9 mouse cellular contexts compared by ENCODE assay signal in the genomic region with DNA sequence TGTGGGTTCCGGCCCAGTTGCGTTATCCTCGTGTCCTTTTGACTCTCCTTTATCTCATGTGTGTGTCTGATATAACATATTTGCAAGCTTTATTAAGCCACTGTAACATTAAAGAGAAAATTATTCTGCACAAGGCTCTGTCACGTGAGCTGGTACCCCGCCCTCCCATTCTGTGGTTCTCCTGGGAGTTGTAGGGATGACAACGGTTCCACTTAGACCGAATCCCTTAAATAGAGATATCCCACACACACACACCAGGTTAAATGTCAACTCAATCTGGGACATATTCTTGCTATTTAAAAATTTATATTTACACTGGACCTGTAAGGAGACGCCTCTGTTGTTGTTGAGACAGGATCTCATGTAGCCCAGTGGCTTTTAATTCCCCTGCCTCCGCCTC. TPM values are rescaled to one million over a fixed set of nuclear protein-coding genes. Genes with fewer than 3 reads are reported as not detected.
A peak's percentile ranks its signal among the peaks of the same experiment; 100 is the strongest.
DNase-seq lines count a peak whose midpoint lies in the region; ATAC-seq lines count a peak whose summit lies in the region.
"Had no signal": no experiment of that assay in that cellular context is flagged by ENCODE, and none has a peak within 500 bp of the region (broad histone marks: within the 10 kb centered on the region; RNA-seq: fewer than 3 reads in every experiment).

No protein-coding gene starts in this region.

- DNase-seq in heart, adult 11 months = peak; percentile 92
- DNase-seq in heart, adult 9 months (ENCODE audit: low spot score in 2 of 2) = no peak
- peak; percentile 28 for DNase-seq in right cerebral cortex, adult 18-20 months
- DNase-seq in right cerebral cortex, postnatal 4 days = no peak
- no peak for DNase-seq in hindbrain, embryonic 10.5 days (ENCODE audit: low spot score)
- no peak for DNase-seq in urinary bladder, postnatal 14 days (ENCODE audit: low spot score)

- no peaks in the 10 kb centered on the region for H3K27me3 ChIP-seq in hindbrain, embryonic 10.5 days (ENCODE audit: insufficient read depth, poor library complexity, severe bottlenecking)

- peaks cover under 1% of the 10 kb centered on the region; the same call in 1 of the 2 replicates for H3K36me3 ChIP-seq in hindbrain, embryonic 10.5 days
- no peaks in the 10 kb centered on the region for H3K36me3 ChIP-seq in macrophage (ENCODE audit: inconsistent target)

- ATAC-seq in granulocyte monocyte progenitor cell, adult 5-6 weeks (replicated peaks; ENCODE audit: poor library complexity, severe bottlenecking) = no peak

- peaks cover 21% of the 10 kb centered on the region for H3K4me1 ChIP-seq in hindbrain, embryonic 10.5 days (replicated peaks)

- no peak overlapping the region for H3K27ac ChIP-seq in hindbrain, embryonic 10.5 days
- H3K27ac ChIP-seq in macrophage = no peak overlapping the region

- no peaks in the 10 kb centered on the region for H3K9me3 ChIP-seq in hindbrain, embryonic 10.5 days

- 5% methylated on average over 9 of the region's 9 CpGs for WGBS in hindbrain, embryonic 10.5 days
- 12% methylated on average over 9 of the region's 9 CpGs for WGBS in macrophage (ENCODE audit: missing documents)

- peak overlapping the region; percentile 66 for H3K4me3 ChIP-seq in hindbrain, embryonic 10.5 days
- peak overlapping the region; percentile 74 for H3K4me3 ChIP-seq in macrophage (ENCODE audit: inconsistent target)

- no peaks in the 10 kb centered on the region for H3K79me2 ChIP-seq in macrophage (ENCODE audit: inconsistent target)

RNA-seq across cellular contexts. Expression of a gene that starts 14.6 kb away (rescaled TPM):
- 25.3 and 27.5 TPM in 2 replicates for polyA plus RNA-seq in hindbrain, embryonic 10.5 days (2016; fragmentation: Nextera tagmentation; extraction: Ambion mirVana)
- total RNA-seq in macrophage (2018; cell fraction: chromatin; rRNA removed) = 1 to 10 TPM in 22 of 26 experiments, under 1 TPM in 4; 0.61 to 6.3 (median 2.7) TPM
- 1 to 10 TPM in 25 of 26 experiments, under 1 TPM in 1; 0.89 to 5.8 (median 4.2) TPM for total RNA-seq in macrophage (2018; cell fraction: cytosol; rRNA removed)
- total RNA-seq in macrophage (2018; cell fraction: nucleus; rRNA removed) = 1 to 10 TPM in 24 of 26 experiments, under 1 TPM in 2; 0.78 to 6.9 (median 3.5) TPM
- polyA plus RNA-seq in macrophage (2018) = 1.9 to 4.8 TPM (median 3.4 TPM) in 3 replicates
- 4.9 and 6.9 TPM in 2 replicates for total RNA-seq in granulocyte monocyte progenitor cell, adult 5-6 weeks (2014; fragmentation: Nextera tagmentation)
- total RNA-seq in granulocyte monocyte progenitor cell, adult 5-6 weeks (2017) = 9.7 and 10.7 TPM in 2 replicates

RNA-seq across cellular contexts. Expression of a gene that starts 49.8 kb away (rescaled TPM):
- 22.5 and 23.4 TPM in 2 replicates for polyA plus RNA-seq in hindbrain, embryonic 10.5 days (2016; fragmentation: Nextera tagmentation; extraction: Ambion mirVana)
- 1 to 10 TPM in 11 of 26 experiments, under 1 TPM in 7, not detected in 8; 0.52 to 1.8 (median 1.0) TPM for total RNA-seq in macrophage (2018; cell fraction: chromatin; rRNA removed)
- total RNA-seq in macrophage (2018; cell fraction: cytosol; rRNA removed) = under 1 TPM in 22 of 26 experiments, not detected in 4; 0.09 to 0.74 (median 0.21) TPM
- total RNA-seq in macrophage (2018; cell fraction: nucleus; rRNA removed) = 1 to 10 TPM in 4 of 26 experiments, under 1 TPM in 11, not detected in 11; 0.22 to 2.5 (median 0.89) TPM
- polyA plus RNA-seq in macrophage (2018) = 0.16 to 0.60 TPM (median 0.52 TPM) in 3 replicates
- total RNA-seq in granulocyte monocyte progenitor cell, adult 5-6 weeks (2014; fragmentation: Nextera tagmentation) = 1.7 and 2.2 TPM in 2 replicates
- total RNA-seq in granulocyte monocyte progenitor cell, adult 5-6 weeks (2017) = 0.46 and 0.56 TPM in 2 replicates

RNA-seq across cellular contexts. Expression of a gene that starts 51.2 kb away (rescaled TPM):
- polyA plus RNA-seq in hindbrain, embryonic 10.5 days (2016; fragmentation: Nextera tagmentation; extraction: Ambion mirVana) = 0.92 and 0.94 TPM in 2 replicates
- total RNA-seq in macrophage (2018; cell fraction: chromatin; rRNA removed) = not detected
- total RNA-seq in macrophage (2018; cell fraction: cytosol; rRNA removed) = not detected
- total RNA-seq in macrophage (2018; cell fraction: nucleus; rRNA removed) = not detected
- not detected in 3 replicates for polyA plus RNA-seq in macrophage (2018)
- total RNA-seq in granulocyte monocyte progenitor cell, adult 5-6 weeks (2014; fragmentation: Nextera tagmentation) = not detected in 2 replicates
- total RNA-seq in granulocyte monocyte progenitor cell, adult 5-6 weeks (2017) = not detected in 2 replicates
- polyA plus RNA-seq: gonadal fat pad, adult 2 months had no signal

Comparison
In these comparisons a context has a peak if more than half of its experiments do, and no peak if none do; other contexts are left out.
1. DNase-seq: peak in heart, adult 11 months (single experiment) and right cerebral cortex, adult 18-20 months (single experiment); none in heart, adult 9 months (0 of 2), right cerebral cortex, postnatal 4 days (single experiment), hindbrain, embryonic 10.5 days (single experiment) and urinary bladder, postnatal 14 days (single experiment).
2. RNA of a gene that starts 49.8 kb away (polyA plus RNA-seq): 22.5 to 23.4 TPM in hindbrain, embryonic 10.5 days; 0.16 to 0.60 TPM in macrophage; every median in the first group is over 10 times any median in the second.